Mouse (Mus musculus): ENCODE data around the gene Gm49403. TPM values are rescaled to one million over a fixed set of nuclear protein-coding genes. Genes with fewer than 3 reads are reported as not detected.

Gene Gm49403
- polyA plus RNA-seq, 1 experiment from 2014 or later: not detected

- Histone ChIP-seq H3K4me3 (ENCODE audit: low read length) (peak overlapping the region; percentile 70), H3K36me3 (ENCODE audit: control insufficient read depth, insufficient read depth, low read length) (peaks cover 12% of the 10 kb centered on the region), H3K4me2 (ENCODE audit: low read length) (peak overlapping the region; percentile 74), H3K9ac (ENCODE audit: low read depth, low read length) (peak overlapping the region; percentile 93), H3K4me1 (ENCODE audit: control insufficient read depth, insufficient read depth, low read depth, low read length) (peaks cover 21% of the 10 kb centered on the region), H3K27me3 (replicated peaks; ENCODE audit: control insufficient read depth, insufficient read depth, low read length) (no peaks in the 10 kb centered on the region), H3K9me3 (ENCODE audit: control insufficient read depth, low read length) (no peaks in the 10 kb centered on the region), H3K27ac (ENCODE audit: low read depth, low read length) (peak overlapping the region; percentile 91)
- 14% methylated on average over 13 of the region's 13 CpGs for WGBS
- ATAC-seq: no peak
Measured at GRCm38 (mm10) chr19:8898576-8898975, 14.8 kb downstream of the Gm49403 start.

GRCm38 (mm10) chr19:8899079-8899478 is 15.3 kb downstream of the Gm49403 start:
- Histone ChIP-seq H3K4me3 (ENCODE audit: low read length) (peak overlapping the region; percentile 70), H3K4me1 (ENCODE audit: control insufficient read depth, insufficient read depth, low read depth, low read length) (peaks cover 17% of the 10 kb centered on the region), H3K9me3 (ENCODE audit: control insufficient read depth, low read length) (no peaks in the 10 kb centered on the region), H3K9ac (ENCODE audit: low read depth, low read length) (peak overlapping the region; percentile 93; the same call in 1 of the 2 replicates), H3K4me2 (ENCODE audit: low read length) (peak overlapping the region; percentile 74), H3K27ac (ENCODE audit: low read depth, low read length) (no peak overlapping the region), H3K27me3 (replicated peaks; ENCODE audit: control insufficient read depth, insufficient read depth, low read length) (no peaks in the 10 kb centered on the region), H3K36me3 (ENCODE audit: control insufficient read depth, insufficient read depth, low read length) (peaks cover 12% of the 10 kb centered on the region)
- 56% methylated on average over 3 of the region's 3 CpGs for WGBS
- ATAC-seq: no peak

- no peaks in the 10 kb centered on the region for H3K27me3 ChIP-seq (replicated peaks; ENCODE audit: control insufficient read depth, insufficient read depth, low read length)
Measured at GRCm38 (mm10) chr19:8903412-8903811, 19.7 kb downstream of the Gm49403 start.

GRCm38 (mm10) chr19:8908531-8908930 is 24.8 kb downstream of the Gm49403 start:
- WGBS: 93% methylated on average over 6 of the region's 6 CpGs
- H3K4me2 ChIP-seq (ENCODE audit: low read length): no peak overlapping the region
- no peak overlapping the region for H3K4me3 ChIP-seq (ENCODE audit: low read length)
- H3K9ac ChIP-seq (ENCODE audit: low read depth, low read length): no peak overlapping the region
- H3K4me1 ChIP-seq (ENCODE audit: control insufficient read depth, insufficient read depth, low read depth, low read length): no peaks in the 10 kb centered on the region
- ATAC-seq: no peak
- no peaks in the 10 kb centered on the region for H3K27me3 ChIP-seq (replicated peaks; ENCODE audit: control insufficient read depth, insufficient read depth, low read length)
- no peaks in the 10 kb centered on the region for H3K9me3 ChIP-seq (ENCODE audit: control insufficient read depth, low read length)
- peaks cover 58% of the 10 kb centered on the region for H3K36me3 ChIP-seq (ENCODE audit: control insufficient read depth, insufficient read depth, low read length)
- no peak overlapping the region for H3K27ac ChIP-seq (ENCODE audit: low read depth, low read length)

More at GRCm38 (mm10) chr19:8903412-8903811, 19.7 kb downstream of the Gm49403 start:
- Histone ChIP-seq H3K9me3 (ENCODE audit: control insufficient read depth, low read length) (no peaks in the 10 kb centered on the region), H3K36me3 (ENCODE audit: control insufficient read depth, insufficient read depth, low read length) (peaks cover 22% of the 10 kb centered on the region), H3K4me2 (ENCODE audit: low read length) (no peak overlapping the region), H3K4me3 (ENCODE audit: low read length) (no peak overlapping the region), H3K9ac (ENCODE audit: low read depth, low read length) (no peak overlapping the region), H3K27ac (ENCODE audit: low read depth, low read length) (no peak overlapping the region), H3K4me1 (ENCODE audit: control insufficient read depth, insufficient read depth, low read depth, low read length) (peaks cover 9% of the 10 kb centered on the region)
- no peak for ATAC-seq
- WGBS: 95% methylated on average over 5 of the region's 5 CpGs

GRCm38 (mm10) chr19:8911810-8912209 is 28.1 kb downstream of the Gm49403 start:
- Histone ChIP-seq H3K9ac (ENCODE audit: low read depth, low read length) (no peak overlapping the region), H3K4me1 (ENCODE audit: control insufficient read depth, insufficient read depth, low read depth, low read length) (no peaks in the 10 kb centered on the region), H3K36me3 (ENCODE audit: control insufficient read depth, insufficient read depth, low read length) (peaks cover 76% of the 10 kb centered on the region), H3K27me3 (replicated peaks; ENCODE audit: control insufficient read depth, insufficient read depth, low read length) (no peaks in the 10 kb centered on the region), H3K27ac (ENCODE audit: low read depth, low read length) (no peak overlapping the region), H3K4me2 (ENCODE audit: low read length) (no peak overlapping the region), H3K9me3 (ENCODE audit: control insufficient read depth, low read length) (no peaks in the 10 kb centered on the region), H3K4me3 (ENCODE audit: low read length) (no peak overlapping the region)
- ATAC-seq: no peak
- 93% methylated on average over 5 of the region's 5 CpGs for WGBS

- WGBS: 100% methylated on average over 3 of the region's 3 CpGs
- Histone ChIP-seq H3K36me3 (ENCODE audit: control insufficient read depth, insufficient read depth, low read length) (peaks cover 57% of the 10 kb centered on the region), H3K27ac (ENCODE audit: low read depth, low read length) (no peak overlapping the region), H3K9me3 (ENCODE audit: control insufficient read depth, low read length) (no peaks in the 10 kb centered on the region), H3K9ac (ENCODE audit: low read depth, low read length) (no peak overlapping the region), H3K4me3 (ENCODE audit: low read length) (no peak overlapping the region), H3K27me3 (replicated peaks; ENCODE audit: control insufficient read depth, insufficient read depth, low read length) (no peaks in the 10 kb centered on the region), H3K4me2 (ENCODE audit: low read length) (no peak overlapping the region), H3K4me1 (ENCODE audit: control insufficient read depth, insufficient read depth, low read depth, low read length) (no peaks in the 10 kb centered on the region)
- ATAC-seq: no peak
Measured at GRCm38 (mm10) chr19:8914212-8914611, 30.5 kb downstream of the Gm49403 start.

GRCm38 (mm10) chr19:8919000-8919399 is 35.3 kb downstream of the Gm49403 start:
- Histone ChIP-seq H3K9me3 (ENCODE audit: control insufficient read depth, low read length) (no peaks in the 10 kb centered on the region), H3K4me1 (ENCODE audit: control insufficient read depth, insufficient read depth, low read depth, low read length) (peaks cover 9% of the 10 kb centered on the region), H3K4me2 (ENCODE audit: low read length) (no peak overlapping the region), H3K27me3 (replicated peaks; ENCODE audit: control insufficient read depth, insufficient read depth, low read length) (no peaks in the 10 kb centered on the region), H3K27ac (ENCODE audit: low read depth, low read length) (no peak overlapping the region), H3K9ac (ENCODE audit: low read depth, low read length) (no peak overlapping the region), H3K4me3 (ENCODE audit: low read length) (no peak overlapping the region), H3K36me3 (ENCODE audit: control insufficient read depth, insufficient read depth, low read length) (peaks cover 23% of the 10 kb centered on the region)
- 95% methylated on average over 3 of the region's 3 CpGs for WGBS
- ATAC-seq: no peak

GRCm38 (mm10) chr19:8919684-8920072 is 35.9 kb downstream of the Gm49403 start:
- H3K27me3 ChIP-seq (replicated peaks; ENCODE audit: control insufficient read depth, insufficient read depth, low read length): no peaks in the 10 kb centered on the region

GRCm38 (mm10) chr19:8920073-8920736 is 36.5 kb downstream of the Gm49403 start, which contains the start of gene B3gat3:
Gene B3gat3, plus strand, starts transcription at chr19:8920374.
- Histone ChIP-seq H3K4me2 (ENCODE audit: low read length) (peak within 1 kb of the TSS; percentile 87), H3K36me3 (ENCODE audit: control insufficient read depth, insufficient read depth, low read length) (peaks cover 13% of the 10 kb centered on the region), H3K27ac (ENCODE audit: low read depth, low read length) (peak within 1 kb of the TSS; percentile 89), H3K9ac (ENCODE audit: low read depth, low read length) (peak within 1 kb of the TSS; percentile 79), H3K27me3 (replicated peaks; ENCODE audit: control insufficient read depth, insufficient read depth, low read length) (no peaks in the 10 kb centered on the region), H3K4me3 (ENCODE audit: low read length) (peak within 1 kb of the TSS; percentile 93), H3K9me3 (ENCODE audit: control insufficient read depth, low read length) (no peaks in the 10 kb centered on the region), H3K4me1 (ENCODE audit: control insufficient read depth, insufficient read depth, low read depth, low read length) (peaks cover 9% of the 10 kb centered on the region)
- ATAC-seq: peak; percentile 99
- 2% methylated on average over 45 of the region's 50 CpGs for WGBS

More at GRCm38 (mm10) chr19:8919684-8920072, 35.9 kb downstream of the Gm49403 start:
- Histone ChIP-seq H3K4me1 (ENCODE audit: control insufficient read depth, insufficient read depth, low read depth, low read length) (peaks cover 9% of the 10 kb centered on the region), H3K9me3 (ENCODE audit: control insufficient read depth, low read length) (no peaks in the 10 kb centered on the region), H3K4me2 (ENCODE audit: low read length) (peak overlapping the region; percentile 87), H3K4me3 (ENCODE audit: low read length) (peak overlapping the region; percentile 93; the same call in 1 of the 2 replicates), H3K9ac (ENCODE audit: low read depth, low read length) (no peak overlapping the region), H3K27ac (ENCODE audit: low read depth, low read length) (peak overlapping the region; percentile 89; the same call in 1 of the 2 replicates), H3K36me3 (ENCODE audit: control insufficient read depth, insufficient read depth, low read length) (peaks cover 18% of the 10 kb centered on the region)
- 65% methylated on average over 6 of the region's 6 CpGs for WGBS
- no peak for ATAC-seq

All from hindbrain, embryonic 16.5 days (tissue).